Mouse (Mus musculus): ENCODE measurements around the gene Kcnk13. TPM values are rescaled to one million over a fixed set of nuclear protein-coding genes. Genes with fewer than 3 reads are reported as not detected.

Gene Kcnk13
- total and polyA plus RNA-seq, 2 experiments from 2014 or later, result 2.5 to 4.3 TPM

DNA sequence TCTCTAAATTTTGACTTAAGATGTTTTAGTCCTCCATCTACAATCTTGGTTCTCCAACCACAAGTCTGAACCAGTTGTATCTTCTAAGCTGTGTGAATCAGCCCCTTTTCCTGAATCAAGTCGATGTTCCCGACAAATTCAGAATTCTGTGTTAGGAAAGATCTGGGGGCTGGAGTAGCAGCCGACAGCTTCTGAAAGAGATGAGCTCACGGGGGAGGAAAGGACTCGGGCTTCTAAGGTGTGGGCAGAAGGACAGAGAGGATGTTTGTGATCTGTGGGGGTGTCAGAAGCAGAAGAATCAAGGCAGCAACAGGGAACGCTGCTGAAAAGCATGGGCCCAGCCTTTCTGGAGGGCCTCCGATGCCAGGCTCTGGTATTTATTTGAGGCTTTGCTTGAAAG lies 36.0 kb upstream of the Kcnk13 start:
- no peak for TF ChIP-seq CTCF (IDR thresholded peaks at IDR 0.05; ENCODE audit: low read depth)

GRCm38 (mm10) chr12:99929160-99929559 lies 35.1 kb upstream of the Kcnk13 start:
- Histone ChIP-seq H3K36me3 (ENCODE audit: insufficient read depth) (peaks cover 26% of the 10 kb centered on the region), H3K4me3 (ENCODE audit: low read depth, low read length) (no peak overlapping the region), H3K27me3 (ENCODE audit: insufficient read depth, low read length) (no peaks in the 10 kb centered on the region), H3K9ac (no peak overlapping the region), H3K9me3 (ENCODE audit: low read length) (no peaks in the 10 kb centered on the region), H3K27ac (ENCODE audit: low read depth, low read length) (no peak overlapping the region), H3K4me1 (ENCODE audit: insufficient read depth) (no peaks in the 10 kb centered on the region), H3K4me2 (ENCODE audit: low read depth) (no peak overlapping the region)
- WGBS, result 58% methylated on average over 1 of the region's 1 CpGs
- no peak for TF ChIP-seq CTCF (IDR thresholded peaks at IDR 0.05; ENCODE audit: low read depth)
- DNase-seq, result no peak
- no peak for ATAC-seq

More for the DNA sequence above, 36.0 kb upstream of the Kcnk13 start:
- Histone ChIP-seq H3K9me3 (ENCODE audit: low read length) (no peaks in the 10 kb centered on the region), H3K27me3 (ENCODE audit: insufficient read depth, low read length) (no peaks in the 10 kb centered on the region), H3K9ac (no peak overlapping the region), H3K4me1 (ENCODE audit: insufficient read depth) (peaks cover under 1% of the 10 kb centered on the region; the same call in 1 of the 2 replicates), H3K4me2 (ENCODE audit: low read depth) (no peak overlapping the region), H3K36me3 (ENCODE audit: insufficient read depth) (peaks cover 26% of the 10 kb centered on the region), H3K4me3 (ENCODE audit: low read depth, low read length) (no peak overlapping the region), H3K27ac (ENCODE audit: low read depth, low read length) (no peak overlapping the region)
- no peak for DNase-seq
- ATAC-seq, result no peak
- 89% methylated on average over 7 of the region's 7 CpGs for WGBS

- Histone ChIP-seq H3K4me2 (ENCODE audit: low read depth) (no peak overlapping the region), H3K4me3 (ENCODE audit: low read depth, low read length) (no peak overlapping the region), H3K27ac (ENCODE audit: low read depth, low read length) (no peak overlapping the region), H3K9me3 (ENCODE audit: low read length) (no peaks in the 10 kb centered on the region), H3K9ac (no peak overlapping the region), H3K4me1 (ENCODE audit: insufficient read depth) (no peaks in the 10 kb centered on the region), H3K36me3 (ENCODE audit: insufficient read depth) (peaks cover 36% of the 10 kb centered on the region), H3K27me3 (ENCODE audit: insufficient read depth, low read length) (no peaks in the 10 kb centered on the region)
- no peak for TF ChIP-seq CTCF (IDR thresholded peaks at IDR 0.05; ENCODE audit: low read depth)
- no peak for ATAC-seq
- 93% methylated on average over 4 of the region's 4 CpGs for WGBS
- no peak for DNase-seq
Measured at GRCm38 (mm10) chr12:99932245-99932644, 32.1 kb upstream of the Kcnk13 start.

- TF ChIP-seq CTCF (IDR thresholded peaks at IDR 0.05; ENCODE audit: low read depth), result no peak
- Histone ChIP-seq H3K9ac (no peak overlapping the region), H3K9me3 (ENCODE audit: low read length) (no peaks in the 10 kb centered on the region), H3K27ac (ENCODE audit: low read depth, low read length) (no peak overlapping the region), H3K4me2 (ENCODE audit: low read depth) (no peak overlapping the region), H3K36me3 (ENCODE audit: insufficient read depth) (peaks cover 28% of the 10 kb centered on the region), H3K4me1 (ENCODE audit: insufficient read depth) (no peaks in the 10 kb centered on the region), H3K27me3 (ENCODE audit: insufficient read depth, low read length) (no peaks in the 10 kb centered on the region), H3K4me3 (ENCODE audit: low read depth, low read length) (no peak overlapping the region)
- 89% methylated on average over 3 of the region's 3 CpGs for WGBS
- DNase-seq (no peak), ATAC-seq (no peak)
Measured at GRCm38 (mm10) chr12:99933630-99934029, 30.7 kb upstream of the Kcnk13 start.

DNA sequence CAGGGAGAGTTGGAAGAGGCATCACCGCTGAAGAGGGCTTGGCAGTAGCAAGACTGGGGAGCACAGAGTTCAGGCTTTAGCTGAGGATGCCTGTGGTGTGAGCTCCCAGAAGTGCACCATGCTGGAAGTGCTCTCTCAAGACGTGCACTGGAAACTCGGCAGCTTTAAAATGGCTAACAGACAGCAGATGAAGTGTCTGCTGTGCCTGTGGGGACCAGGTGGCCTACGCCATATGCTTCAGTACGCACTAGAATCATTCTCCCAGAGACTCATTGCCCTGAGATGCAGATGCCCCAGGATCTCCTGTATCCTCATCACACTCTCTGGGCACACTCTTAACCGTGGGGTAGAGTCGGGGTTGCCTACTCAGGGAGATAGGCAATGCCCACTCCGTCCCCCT lies 28.9 kb upstream of the Kcnk13 start:
- no peak for TF ChIP-seq CTCF (IDR thresholded peaks at IDR 0.05; ENCODE audit: low read depth)
- Histone ChIP-seq H3K27me3 (ENCODE audit: insufficient read depth, low read length) (no peaks in the 10 kb centered on the region), H3K36me3 (ENCODE audit: insufficient read depth) (peaks cover 23% of the 10 kb centered on the region), H3K9me3 (ENCODE audit: low read length) (no peaks in the 10 kb centered on the region), H3K4me1 (ENCODE audit: insufficient read depth) (no peaks in the 10 kb centered on the region), H3K9ac (no peak overlapping the region), H3K4me2 (ENCODE audit: low read depth) (no peak overlapping the region), H3K4me3 (ENCODE audit: low read depth, low read length) (no peak overlapping the region), H3K27ac (ENCODE audit: low read depth, low read length) (no peak overlapping the region)
- ATAC-seq, result no peak
- WGBS, result 78% methylated on average over 8 of the region's 8 CpGs
- no peak for DNase-seq

- ATAC-seq, result no peak
- no peaks in the 10 kb centered on the region for H3K27me3 ChIP-seq (ENCODE audit: insufficient read depth, low read length)
Measured at GRCm38 (mm10) chr12:99938476-99938875, 25.8 kb upstream of the Kcnk13 start.

GRCm38 (mm10) chr12:99939179-99939578 lies 25.1 kb upstream of the Kcnk13 start:
- whole genome bisulfite sequencing, result 88% methylated on average over 6 of the region's 6 CpGs
- peaks cover 33% of the 10 kb centered on the region for H3K36me3 ChIP-seq (ENCODE audit: insufficient read depth)
- no peak for ATAC-seq
- no peaks in the 10 kb centered on the region for H3K9me3 ChIP-seq (ENCODE audit: low read length)
- no peak overlapping the region for H3K4me3 ChIP-seq (ENCODE audit: low read depth, low read length)
- no peak for DNase-seq
- no peaks in the 10 kb centered on the region for H3K27me3 ChIP-seq (ENCODE audit: insufficient read depth, low read length)
- TF ChIP-seq CTCF (IDR thresholded peaks at IDR 0.05; ENCODE audit: low read depth), result no peak
- H3K27ac ChIP-seq (ENCODE audit: low read depth, low read length), result no peak overlapping the region
- no peak overlapping the region for H3K4me2 ChIP-seq (ENCODE audit: low read depth)
- H3K9ac ChIP-seq, result no peak overlapping the region
- H3K4me1 ChIP-seq (ENCODE audit: insufficient read depth), result no peaks in the 10 kb centered on the region

More at GRCm38 (mm10) chr12:99938476-99938875, 25.8 kb upstream of the Kcnk13 start:
- Histone ChIP-seq H3K4me3 (ENCODE audit: low read depth, low read length) (no peak overlapping the region), H3K4me2 (ENCODE audit: low read depth) (no peak overlapping the region), H3K9me3 (ENCODE audit: low read length) (no peaks in the 10 kb centered on the region), H3K27ac (ENCODE audit: low read depth, low read length) (no peak overlapping the region), H3K36me3 (ENCODE audit: insufficient read depth) (peaks cover 29% of the 10 kb centered on the region), H3K9ac (no peak overlapping the region), H3K4me1 (ENCODE audit: insufficient read depth) (no peaks in the 10 kb centered on the region)
- 81% methylated on average over 4 of the region's 4 CpGs for WGBS
- no peak for TF ChIP-seq CTCF (IDR thresholded peaks at IDR 0.05; ENCODE audit: low read depth)
- no peak for DNase-seq
